Mouse (Mus musculus) left cerebral cortex, adult 9 months (tissue): ENCODE results near the gene Gm128.
A peak's percentile ranks its signal among the peaks of the same experiment; 100 is the strongest.

Source experiments
- DNase-seq, 2 experiments: peaks; one replicate each; pipeline ENCODE4 v3.0.0; 2022; ENCODE audit warnings: low spot score in 2 of 2

The Gm128 gene

DNA sequence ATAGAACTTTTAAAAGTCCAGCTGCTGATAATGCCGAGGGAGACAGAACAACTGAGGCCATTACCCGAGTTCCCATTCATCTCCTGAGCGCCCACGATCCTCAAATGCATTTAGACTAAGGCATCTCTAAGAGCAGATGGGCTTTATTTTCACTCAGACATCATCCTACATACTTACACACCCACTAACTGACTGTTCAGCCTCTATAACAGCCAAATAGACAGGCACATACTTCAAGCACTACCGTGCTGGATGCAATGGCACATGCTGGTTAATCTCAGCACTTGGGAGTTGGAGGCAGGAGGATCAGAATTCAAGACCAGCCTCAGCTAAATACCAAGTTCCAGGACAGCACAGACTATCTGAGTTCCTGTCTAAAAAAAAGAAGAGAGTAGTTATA is 28.4 kb upstream of the Gm128 start:
- peak in 1 of 2 experiments; percentile 25 for DNase-seq

DNA sequence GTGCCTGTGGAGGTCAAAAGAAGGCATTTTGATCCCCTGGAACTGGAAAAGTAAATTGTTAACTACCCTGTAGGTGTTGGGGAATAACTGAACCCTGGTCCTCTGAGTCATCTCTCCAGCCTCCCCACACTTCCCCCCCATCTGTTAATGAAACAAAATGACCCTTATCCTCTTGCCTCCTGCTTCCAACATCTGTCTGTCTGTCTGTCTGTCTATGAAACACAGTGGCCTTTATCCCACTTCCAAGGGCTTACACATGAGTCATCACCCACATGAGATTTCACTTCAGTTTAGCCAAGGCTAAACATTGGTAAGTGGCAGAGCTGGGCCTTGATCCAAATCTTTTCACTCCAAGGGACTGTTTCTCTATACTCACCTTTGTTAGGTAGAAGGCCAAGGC is 26.5 kb upstream of the Gm128 start:
- DNase-seq = no peak

DNA sequence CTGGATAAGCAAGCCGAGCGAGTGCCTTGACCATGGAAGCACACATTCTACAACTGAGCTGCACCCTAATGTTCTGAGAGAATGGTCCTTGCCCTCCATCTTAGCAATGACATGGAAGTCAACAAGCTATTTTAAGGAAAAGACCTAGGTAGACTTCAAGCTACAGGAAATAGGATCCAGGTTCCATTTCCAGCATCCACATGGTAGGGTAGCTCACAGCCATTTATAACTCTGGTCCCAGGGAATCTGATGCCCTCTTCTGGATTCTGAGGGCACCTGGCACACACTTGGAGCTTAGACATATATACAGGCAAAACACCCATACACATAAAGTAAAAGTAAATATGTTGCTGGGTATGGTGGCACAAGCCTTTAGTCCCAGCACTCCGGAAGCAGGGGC is 24.7 kb upstream of the Gm128 start:
- DNase-seq = no peak

DNA sequence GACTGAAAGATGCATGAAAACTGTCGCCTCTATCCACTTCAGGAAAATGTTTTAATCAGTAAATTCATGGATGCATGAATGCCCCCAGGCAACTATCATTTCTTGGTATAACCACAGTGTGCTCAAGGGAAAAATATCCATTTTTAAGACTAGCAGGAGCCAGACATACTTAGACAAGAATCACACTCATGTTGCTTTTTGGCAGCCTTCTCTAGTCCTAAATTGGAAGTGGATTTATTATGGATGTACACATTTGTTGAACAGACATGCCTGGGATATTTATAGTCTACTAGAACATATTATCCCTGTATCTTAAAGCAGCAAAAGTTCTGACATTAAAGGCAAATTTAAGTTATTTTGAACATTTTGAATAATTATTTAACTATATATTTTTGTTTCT is 23.3 kb upstream of the Gm128 start:
- DNase-seq = no peak

DNA sequence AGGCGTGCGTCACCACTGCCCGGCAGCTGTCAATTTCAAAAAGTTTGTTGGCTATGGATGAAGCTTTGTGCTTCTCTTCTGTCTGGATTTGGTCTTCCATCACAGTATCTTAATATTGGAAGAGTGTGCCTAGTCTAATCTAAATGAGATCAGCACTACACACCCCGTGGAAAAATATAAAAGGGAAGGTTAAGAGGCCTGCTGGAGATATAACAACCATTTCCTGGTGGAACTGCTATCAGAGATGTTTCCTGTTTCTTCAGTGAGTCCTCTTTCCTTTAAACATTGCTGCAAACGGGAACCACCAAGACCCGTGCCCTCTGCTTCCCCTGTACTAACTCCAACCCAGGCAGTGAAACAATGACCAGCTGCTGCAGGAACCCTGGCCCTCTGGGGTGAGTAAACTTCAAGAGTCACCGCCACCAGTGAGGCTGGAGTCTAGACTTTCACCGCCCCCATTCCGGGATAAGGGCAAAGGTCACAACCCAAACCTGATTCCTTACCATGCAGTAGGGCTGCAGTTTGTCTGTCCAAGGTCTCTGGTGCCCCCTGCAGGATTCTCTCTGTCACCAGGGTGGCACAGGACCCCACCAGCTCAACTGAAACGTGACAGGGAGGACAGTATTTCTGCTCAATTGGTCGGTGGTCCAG is 21.8 kb upstream of the Gm128 start:
- DNase-seq = peak in 1 of 2 experiments; percentile 65

DNA sequence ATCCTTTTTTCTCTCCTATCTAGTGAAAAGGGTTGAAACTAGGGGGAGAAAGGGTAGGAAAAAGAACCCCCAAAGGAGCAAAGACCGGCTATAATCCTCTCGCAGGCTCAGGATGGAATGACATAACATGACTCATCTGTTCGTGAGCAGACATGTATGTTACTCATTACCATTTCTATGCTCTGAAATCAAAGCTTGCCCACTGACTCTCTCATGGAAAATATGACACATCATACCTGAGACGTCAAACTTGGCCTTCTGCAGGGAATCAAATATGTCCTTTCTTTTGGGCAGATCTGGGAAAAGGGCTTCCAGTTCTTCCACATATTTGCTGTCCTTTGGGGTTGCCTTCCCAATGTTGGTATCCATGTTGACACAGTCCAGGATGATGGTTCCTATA is 20.6 kb upstream of the Gm128 start:
- DNase-seq = no peak

DNA sequence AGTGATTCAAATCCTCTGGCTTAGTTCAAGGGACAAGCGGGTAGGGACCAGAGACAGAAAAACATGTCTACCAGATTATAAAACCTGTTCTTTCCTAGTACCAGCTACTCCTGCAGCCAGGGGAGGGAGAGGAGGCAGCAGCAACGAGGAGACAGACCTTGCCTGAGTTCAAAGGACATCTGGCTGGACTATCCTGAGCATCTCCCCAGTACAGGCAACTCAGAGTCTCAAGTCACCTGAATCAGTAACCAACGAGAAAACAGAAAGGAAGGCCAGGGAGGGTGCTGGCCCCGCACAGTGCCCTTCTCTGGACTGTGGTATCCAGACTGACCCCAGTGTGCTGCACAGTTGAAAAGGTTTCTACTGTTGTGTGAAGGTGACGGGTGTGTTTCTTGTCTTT is 15.5 kb upstream of the Gm128 start:
- DNase-seq = no peak

DNA sequence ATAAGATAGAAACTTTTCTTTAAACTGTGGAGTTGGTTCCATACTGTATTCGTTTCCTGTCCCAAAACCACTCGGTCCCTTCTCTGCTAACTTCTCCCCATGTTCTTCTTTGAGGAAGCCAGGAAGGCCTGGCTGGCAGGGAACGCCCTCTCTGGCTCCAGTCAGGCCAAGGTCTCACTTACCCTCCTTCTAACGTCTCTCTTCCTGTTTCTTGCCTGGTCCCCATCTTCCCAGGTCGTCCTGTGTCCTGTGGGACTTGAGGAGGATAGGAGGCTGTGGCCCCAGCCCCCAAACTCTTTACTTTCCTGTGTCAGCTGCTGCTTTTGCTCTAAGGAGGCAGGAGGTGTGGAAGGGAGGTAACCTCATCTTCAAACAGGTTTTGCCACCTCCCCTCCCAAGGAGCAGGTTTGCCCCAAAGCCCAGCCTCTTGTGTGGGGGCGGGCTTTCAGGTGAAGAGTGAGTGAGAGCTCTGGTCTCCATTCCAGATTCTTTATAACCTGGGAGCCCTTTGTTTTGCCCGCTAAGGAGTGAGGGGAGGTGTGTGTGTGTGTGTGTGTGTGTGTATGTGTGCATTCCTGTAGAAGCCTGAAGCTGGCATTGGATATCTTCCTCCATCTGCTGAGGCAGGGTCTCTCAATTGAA is 9.5 kb upstream of the Gm128 start, which contains the start of gene Bnipl:
Gene Bnipl (minus strand): TSS at position 411 of the 642 bp plus-strand sequence.
- DNase-seq = no peak

DNA sequence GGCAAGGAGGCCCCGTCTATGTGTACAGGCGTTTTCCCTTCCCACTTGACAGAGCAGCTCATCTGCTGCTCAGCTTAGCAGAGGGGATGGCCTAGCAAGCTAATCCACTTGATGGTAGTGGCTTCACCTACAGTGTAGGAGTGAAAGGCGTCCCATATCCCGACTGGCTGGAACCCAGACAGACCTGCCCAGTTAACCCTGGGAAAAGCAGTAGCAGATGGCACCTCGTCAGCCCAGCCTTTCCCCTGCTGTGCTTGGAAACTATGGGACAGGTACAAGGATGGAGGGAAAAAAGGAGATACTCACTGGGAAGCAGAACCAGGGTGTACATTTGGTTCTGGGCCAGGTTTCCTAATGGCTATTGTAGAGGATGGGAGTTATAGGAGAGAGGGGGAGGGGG is 9.0 kb upstream of the Gm128 start:
- no peak for DNase-seq

DNA sequence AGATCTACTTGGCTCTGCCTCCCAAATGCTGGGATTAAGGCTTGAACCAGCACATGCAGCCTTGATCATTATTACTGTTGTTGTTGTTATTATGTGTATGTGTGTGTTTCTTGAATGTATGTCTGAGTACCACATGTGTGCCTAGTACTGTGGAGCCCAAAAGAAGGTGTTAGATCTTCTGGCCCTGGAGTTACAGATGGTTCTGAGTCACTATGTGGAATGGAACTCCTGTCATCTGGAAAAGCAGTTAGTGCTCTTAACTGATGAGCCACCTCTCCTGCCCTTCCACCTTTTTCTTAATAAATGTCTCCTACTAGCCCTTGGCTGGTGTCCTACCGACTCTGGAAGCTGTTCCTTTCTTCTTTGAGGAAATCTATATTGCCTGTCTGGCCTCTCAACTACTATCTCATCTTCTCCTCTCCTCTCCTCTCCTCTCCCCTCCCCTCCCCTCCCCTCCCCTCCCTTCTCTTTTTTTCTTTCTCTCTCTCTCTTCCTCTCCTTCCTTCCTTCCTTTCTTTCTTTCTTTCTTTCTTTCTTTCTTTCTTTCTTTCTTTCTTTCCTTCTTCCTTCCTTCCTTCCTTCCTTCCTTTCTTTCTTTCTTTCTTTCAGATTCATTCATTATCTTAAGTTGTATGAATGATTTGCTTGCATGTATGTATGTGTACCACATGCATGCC is 6.4 kb upstream of the Gm128 start:
- no peak for DNase-seq

DNA sequence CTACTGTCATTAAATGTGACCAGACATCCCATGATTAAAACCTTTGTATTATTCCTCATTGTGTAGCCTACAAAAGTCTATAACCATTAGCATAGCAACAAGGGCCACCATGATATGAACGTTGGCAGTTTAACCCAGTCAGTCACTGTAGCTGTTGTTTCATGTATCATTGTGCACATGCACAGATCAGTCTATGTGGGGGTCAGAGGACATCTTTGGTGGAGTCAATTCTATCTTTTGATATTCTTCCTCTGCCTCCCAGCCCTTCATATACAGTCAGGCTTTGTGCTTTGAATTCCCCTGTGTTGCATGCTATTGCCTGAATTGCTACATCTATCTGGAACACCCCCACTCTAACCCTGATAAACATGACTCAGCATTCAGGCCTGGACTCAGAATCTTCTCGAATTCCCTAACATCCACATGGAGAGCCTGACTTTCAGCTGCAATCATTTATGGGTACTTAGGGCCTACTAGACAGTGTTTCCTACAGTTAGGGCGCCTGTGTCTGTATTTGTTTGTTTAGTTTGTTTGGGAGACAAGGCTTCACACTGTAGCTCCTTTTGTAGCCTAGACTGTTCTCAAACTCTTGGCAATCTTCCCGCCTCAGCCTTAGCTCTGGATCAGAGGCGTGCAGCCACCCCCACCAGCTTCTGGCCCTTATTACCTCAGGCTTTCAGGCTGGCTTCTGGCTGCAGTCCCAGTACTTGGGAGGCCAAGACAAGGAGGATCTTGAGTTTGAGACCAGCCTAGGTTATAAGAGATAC is 5.2 kb upstream of the Gm128 start:
- peak in 1 of 2 experiments; percentile 66 for DNase-seq

DNA sequence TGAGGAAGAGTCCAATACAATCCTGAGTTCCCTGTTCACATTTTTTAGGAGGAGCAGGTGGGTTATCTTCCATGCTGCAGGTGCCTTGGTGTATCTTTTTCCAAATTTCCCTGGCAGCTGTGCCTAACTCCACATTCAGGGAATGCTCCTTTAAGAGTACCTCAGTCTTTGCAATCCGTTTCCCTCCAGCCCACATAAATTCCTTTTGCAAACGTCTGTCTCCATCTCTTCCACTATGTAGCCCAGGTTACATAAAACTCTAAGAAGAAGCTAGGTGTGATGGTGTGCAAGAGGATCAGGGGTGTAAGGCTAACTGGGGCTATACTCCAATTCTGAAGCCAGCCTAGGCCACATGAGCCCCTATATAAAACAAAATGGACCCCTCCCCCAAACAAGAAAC is 1.7 kb upstream of the Gm128 start:
- DNase-seq = no peak

DNA sequence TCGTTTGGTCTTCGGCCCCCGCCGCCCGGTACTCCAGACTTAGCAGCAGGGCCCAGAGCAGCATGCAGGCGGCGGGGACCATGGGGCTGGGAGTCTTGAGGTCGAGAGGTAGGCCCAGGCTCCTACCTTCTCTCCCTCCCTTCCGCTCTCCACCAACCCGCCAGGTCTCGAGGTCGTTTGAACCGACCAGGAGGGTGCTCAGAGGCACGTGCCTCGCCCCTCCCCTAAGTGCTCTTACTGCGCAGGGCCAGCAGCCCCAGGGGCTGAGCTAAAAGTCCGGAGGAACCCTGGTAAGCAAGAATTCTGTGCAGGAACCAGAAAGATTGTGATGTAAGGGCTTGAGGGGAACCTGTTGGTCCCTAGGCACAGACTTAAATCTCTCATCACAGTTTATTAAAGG is 498 bp downstream of the Gm128 start:
- DNase-seq = no peak

DNA sequence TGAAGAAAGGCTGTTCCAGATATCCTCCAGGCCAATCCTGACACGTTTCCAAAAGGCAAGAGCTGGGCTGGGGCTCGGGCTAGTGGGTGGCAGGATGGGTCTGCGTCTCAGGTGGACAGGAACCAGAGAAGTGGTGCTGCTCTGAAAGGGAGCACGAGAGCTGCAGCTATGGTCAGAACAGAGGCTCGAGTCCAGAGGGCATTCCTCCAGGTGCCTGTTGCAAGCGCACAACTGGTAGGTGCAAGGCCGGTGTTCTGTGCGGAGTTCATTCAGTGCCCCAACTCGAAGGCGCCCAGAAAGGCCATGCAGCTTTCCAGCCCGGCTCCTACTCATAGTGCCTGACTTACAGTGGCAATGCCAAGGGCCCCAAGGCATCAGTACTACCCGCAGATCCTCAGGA is 1.4 kb downstream of the Gm128 start:
- DNase-seq = no peak

DNA sequence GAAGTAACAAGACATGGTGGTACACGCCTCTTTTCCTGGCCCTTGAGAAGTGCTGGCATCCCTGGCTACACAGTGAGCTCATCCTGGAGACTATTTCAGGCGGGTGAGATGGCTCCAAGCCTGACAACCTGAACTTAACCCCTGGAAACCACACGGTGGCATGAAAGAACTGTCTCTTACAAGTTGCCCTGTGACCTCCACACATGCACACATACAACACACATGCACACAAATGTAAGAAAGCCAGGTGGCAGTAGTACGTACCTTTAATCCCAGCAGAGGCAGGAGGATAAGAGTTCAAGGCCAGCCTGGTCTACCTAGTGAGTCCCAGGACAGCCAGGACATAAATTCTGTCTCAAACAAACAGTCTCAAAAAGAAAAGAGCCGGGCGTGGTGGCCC is 2.4 kb downstream of the Gm128 start:
- no peak for DNase-seq

DNA sequence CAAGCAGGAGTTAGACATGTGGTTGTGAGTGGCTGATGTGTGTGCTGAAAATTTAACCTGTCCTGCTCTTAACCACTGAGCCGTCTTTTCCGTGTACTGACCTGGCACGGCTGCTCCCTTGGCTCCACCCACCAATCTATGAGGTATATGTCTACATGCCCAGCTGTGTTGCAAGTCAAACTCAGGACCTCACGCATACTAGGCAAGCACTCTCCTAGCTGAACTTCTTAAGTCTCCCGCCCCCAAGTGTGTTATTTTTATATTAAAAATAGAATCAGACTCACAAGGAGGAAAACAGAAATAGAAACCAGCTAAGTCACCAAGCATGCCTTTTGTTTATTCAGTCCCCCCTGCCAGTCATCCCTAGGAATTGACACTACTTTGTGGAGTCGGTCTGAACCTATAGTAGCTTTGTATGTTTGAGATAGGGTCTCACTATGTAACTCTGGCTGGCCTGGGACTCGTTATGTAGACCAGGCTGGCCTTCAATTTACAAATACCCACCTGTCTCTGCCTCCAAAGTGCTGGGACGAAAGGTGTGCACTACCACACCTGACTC is 3.8 kb downstream of the Gm128 start:
- DNase-seq = no peak

DNA sequence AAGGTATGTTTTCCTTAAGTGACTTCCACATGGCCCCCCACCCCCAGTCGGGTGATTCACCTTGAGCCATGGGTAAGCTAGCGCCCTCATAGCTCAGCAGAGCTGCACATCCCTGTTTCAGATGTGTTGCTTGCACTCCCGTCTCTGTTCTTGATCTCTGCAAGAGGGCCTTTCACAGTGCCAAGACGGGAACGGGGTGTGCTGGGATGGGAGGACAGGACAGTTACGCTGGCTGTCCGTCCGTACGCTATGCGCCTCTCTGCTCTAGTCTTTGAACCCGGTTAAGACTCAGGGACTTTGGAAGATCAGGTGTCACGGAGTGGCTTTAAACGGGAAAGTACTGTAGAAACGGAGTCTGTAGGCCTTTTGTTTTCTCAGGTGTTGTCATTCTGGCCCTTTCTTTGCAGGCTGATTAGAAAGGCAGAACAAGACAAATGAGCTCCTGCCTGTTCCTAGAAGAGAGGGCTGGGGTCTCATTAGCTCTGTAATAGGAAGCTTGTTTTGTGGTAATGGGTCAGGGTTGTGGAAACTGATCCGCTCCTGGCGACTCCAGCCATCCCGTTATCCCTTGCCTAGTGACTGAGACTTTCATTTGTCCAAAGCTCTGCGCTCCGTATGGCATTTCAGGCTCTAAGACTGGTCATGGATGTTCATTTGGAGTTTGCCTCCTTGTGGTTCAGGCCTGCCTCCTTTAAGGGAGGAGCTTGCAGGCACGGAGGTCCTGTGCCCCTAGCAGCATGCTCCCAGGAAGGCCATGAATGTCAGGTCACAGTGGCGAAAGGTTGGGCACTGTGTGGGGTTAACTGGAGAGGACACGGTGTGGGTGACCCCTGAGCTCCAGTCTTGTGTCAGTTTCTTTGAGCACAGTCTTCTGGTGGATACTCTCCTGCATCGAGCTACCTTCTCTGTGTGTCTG is 5.8 kb downstream of the Gm128 start:
- no peak for DNase-seq

DNA sequence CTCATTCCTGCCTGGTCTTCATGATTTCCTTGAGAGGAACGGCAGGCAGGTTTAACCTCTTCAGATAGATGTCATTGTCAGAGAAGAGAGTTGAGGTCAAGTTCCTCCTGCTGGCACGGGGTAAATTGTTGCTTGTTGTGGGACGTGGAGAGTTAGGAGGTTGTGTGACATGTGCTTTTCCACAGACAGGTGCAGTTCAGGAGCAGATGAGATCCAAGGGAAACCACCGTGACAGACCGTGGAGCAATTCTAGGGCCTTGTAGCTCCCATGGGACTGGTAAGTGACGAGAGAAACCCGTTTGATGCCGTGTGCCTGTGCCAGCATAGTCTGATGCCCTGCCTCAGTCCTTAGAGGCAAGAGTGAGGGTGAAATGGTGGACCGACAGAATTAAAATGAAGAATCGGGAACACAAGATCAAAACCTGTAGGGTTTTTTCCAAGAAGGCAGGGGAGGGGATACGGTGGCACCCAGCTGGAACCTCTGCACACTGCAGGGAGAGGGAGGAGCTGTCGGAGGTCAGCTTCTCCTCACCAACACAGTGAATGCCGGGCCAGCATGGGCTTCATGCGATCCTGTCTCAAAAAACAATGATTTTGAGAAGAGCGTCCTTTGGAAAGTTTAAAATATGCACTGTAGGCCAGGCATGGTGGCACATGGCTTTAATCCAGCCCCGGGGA is 8.0 kb downstream of the Gm128 start:
- DNase-seq = no peak

DNA sequence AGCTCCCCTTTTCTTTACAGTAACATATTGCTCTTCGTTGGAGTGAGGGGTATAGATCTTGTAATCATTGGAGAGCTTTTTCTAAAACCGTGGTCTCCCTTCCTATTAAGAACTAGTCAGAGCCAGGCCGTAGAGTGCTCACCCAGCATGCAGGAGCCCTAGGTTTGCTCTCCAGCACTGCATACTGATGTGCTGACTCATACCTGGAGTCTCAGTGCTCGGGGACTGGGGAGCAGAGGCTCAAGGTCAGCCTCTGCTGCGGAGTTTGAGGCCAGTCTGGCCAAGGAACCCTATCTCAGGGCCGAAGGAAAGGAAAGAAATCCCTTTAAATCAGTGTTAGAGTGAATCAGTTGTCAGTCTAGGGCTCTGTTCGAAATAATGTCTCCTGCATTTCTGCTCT is 8.6 kb downstream of the Gm128 start:
- no peak for DNase-seq
